Mouse (Mus musculus) testis, adult 2 months (tissue): ENCODE data around the gene Csnk2b. TPM values are rescaled to one million over a fixed set of nuclear protein-coding genes. Genes with fewer than 3 reads are reported as not detected.
"Not testable (repeated sequence)": the region's sequence is repeated elsewhere in the genome, so short reads cannot be mapped to it uniquely, and the experiment has no call there.

ENCODE experiments used
- H3K27ac ChIP-seq: fragments of 200-500 bp; 2 replicates; pipeline ENCODE4 v1.5.1; 2012; ENCODE audit warnings: low read depth, low read length; ENCODE audit not compliant: control insufficient read depth, insufficient read depth
- H3K27me3 ChIP-seq: fragments of 200-500 bp; 2 replicates; pipeline ENCODE4 v1.6.1; 2012; ENCODE audit warnings: mild to moderate bottlenecking, low read length, moderate library complexity; ENCODE audit not compliant: control insufficient read depth, insufficient read depth
- H3K36me3 ChIP-seq: fragments of 200-500 bp; 2 replicates; pipeline ENCODE4 v1.6.1; 2012; ENCODE audit warnings: mild to moderate bottlenecking, low read length; ENCODE audit not compliant: control insufficient read depth, insufficient read depth
- H3K4me1 ChIP-seq: fragments of 200-500 bp; 2 replicates; pipeline ENCODE4 v1.6.1; 2012; ENCODE audit warnings: low read length; ENCODE audit not compliant: control insufficient read depth, insufficient read depth
- H3K4me3 ChIP-seq: fragments of 200-500 bp; 2 replicates; pipeline ENCODE4 v1.5.1; 2012; ENCODE audit warnings: low read depth, mild to moderate bottlenecking, low read length, moderate library complexity, mixed read lengths; ENCODE audit not compliant: control insufficient read depth
- CTCF ChIP-seq: fragments of 200-500 bp; IDR thresholded peaks from 2 replicates; pipeline ENCODE4 v1.5.1; 2012; ENCODE audit warnings: low read depth, mild to moderate bottlenecking, inconsistent platforms, low read length, moderate library complexity; ENCODE audit not compliant: control insufficient read depth, insufficient read depth, insufficient replicate concordance
- POLR2A ChIP-seq: fragments of 200-500 bp; IDR thresholded peaks from 2 replicates; pipeline ENCODE4 v1.6.1; 2012; ENCODE audit warnings: low read depth, mild to moderate bottlenecking, inconsistent platforms, low read length, moderate library complexity; ENCODE audit not compliant: control insufficient read depth
- polyA plus RNA-seq: library from polyadenylated mRNA; depleted of rRNA; stranded (reverse); fragments of >200 nt; gene quantifications from 2 replicates; pipeline ENCODE4 v1.2.3, GENCODE M21; 2012

The Csnk2b gene
- polyA plus RNA-seq, 1 experiment, result 3,228 TPM

GRCm38 (mm10) chr17:35125081-35125480 lies 3.2 kb upstream of the Csnk2b start:
- no peaks in the 10 kb centered on the region; the same call in none of the 2 replicates for H3K36me3 ChIP-seq

GRCm38 (mm10) chr17:35124261-35124896 lies 2.5 kb upstream of the Csnk2b start:
- H3K36me3 ChIP-seq, H3K4me3 ChIP-seq, H3K27ac ChIP-seq, H3K27me3 ChIP-seq: not testable (repeated sequence)
- H3K4me1 ChIP-seq, result peaks cover 27% of the 10 kb centered on the region

More at GRCm38 (mm10) chr17:35125081-35125480, 3.2 kb upstream of the Csnk2b start:
- TF ChIP-seq CTCF (no peak), POLR2A (no peak)
- no peak overlapping the region for H3K4me3 ChIP-seq
- peaks cover 26% of the 10 kb centered on the region for H3K4me1 ChIP-seq
- H3K27ac ChIP-seq, result no peak overlapping the region
- H3K27me3 ChIP-seq, result no peaks in the 10 kb centered on the region

- not testable (repeated sequence) for H3K36me3 ChIP-seq, H3K27ac ChIP-seq, H3K27me3 ChIP-seq
- Histone ChIP-seq H3K4me3 (peak overlapping the region; percentile 56), H3K4me1 (peaks cover 27% of the 10 kb centered on the region)
Measured at GRCm38 (mm10) chr17:35123287-35123686, 1.4 kb upstream of the Csnk2b start.

- H3K27ac ChIP-seq, result peak within 1 kb of the TSS; percentile 97
- no peaks in the 10 kb centered on the region for H3K27me3 ChIP-seq
- H3K4me3 ChIP-seq, result peak within 1 kb of the TSS; percentile 96
- no peaks in the 10 kb centered on the region; the same call in none of the 2 replicates for H3K36me3 ChIP-seq
- TF ChIP-seq CTCF (no peak; the same call in 1 of the 2 replicates), POLR2A (peak; percentile 76)
- peaks cover 13% of the 10 kb centered on the region for H3K4me1 ChIP-seq
Measured at GRCm38 (mm10) chr17:35121143-35121799, 582 bp downstream of the Csnk2b start, which contains the start of gene Gpank1. Gene Gpank1, plus strand, starts transcription at chr17:35121455.

GRCm38 (mm10) chr17:35120745-35121142 lies 1.1 kb downstream of the Csnk2b start:
- Histone ChIP-seq H3K4me3 (peak overlapping the region; percentile 96), H3K27me3 (no peaks in the 10 kb centered on the region), H3K36me3 (no peaks in the 10 kb centered on the region; the same call in none of the 2 replicates), H3K4me1 (peaks cover 9% of the 10 kb centered on the region), H3K27ac (peak overlapping the region; percentile 79)
- no peak for TF ChIP-seq CTCF
- TF ChIP-seq POLR2A, result no peak

GRCm38 (mm10) chr17:35115046-35116019 lies 6.5 kb downstream of the Csnk2b start, which contains the start of gene Ly6g5b:
Gene Ly6g5b, minus strand, starts transcription at chr17:35115428.
- Histone ChIP-seq H3K4me1 (peaks cover 5% of the 10 kb centered on the region), H3K36me3 (no peaks in the 10 kb centered on the region; the same call in 1 of the 2 replicates), H3K27ac (no peak within 1 kb of the TSS), H3K27me3 (no peaks in the 10 kb centered on the region), H3K4me3 (no peak within 1 kb of the TSS)
- TF ChIP-seq CTCF (0 out of 2 replicates have a peak, but pooled peaks have one; percentile 9), POLR2A (no peak)

GRCm38 (mm10) chr17:35111774-35112173 lies 10.1 kb downstream of the Csnk2b start:
- H3K27ac ChIP-seq, result no peak overlapping the region
- TF ChIP-seq CTCF (no peak), POLR2A (no peak)
- no peaks in the 10 kb centered on the region for H3K27me3 ChIP-seq
- no peaks in the 10 kb centered on the region for H3K36me3 ChIP-seq
- H3K4me3 ChIP-seq, result no peak overlapping the region
- H3K4me1 ChIP-seq, result peaks cover 5% of the 10 kb centered on the region
